Mouse (Mus musculus) intestine, postnatal 0 days (tissue): ENCODE measurements around the gene Nktr. TPM values are rescaled to one million over a fixed set of nuclear protein-coding genes. Genes with fewer than 3 reads are reported as not detected.
A peak's percentile ranks its signal among the peaks of the same experiment; 100 is the strongest.

Source experiments
- ATAC-seq: fragments of 200-750 bp; cut with Nextera tagmentation; 2 replicates; pipeline ENCODE4 v1.8.0; 2017; ENCODE audit warnings: mild to moderate bottlenecking, moderate TSS enrichment, moderate library complexity
- H3K27ac ChIP-seq: fragments of 300-500 bp; sonication (generic); 2 replicates; pipeline ENCODE4 v1.5.1; 2014; ENCODE audit warnings: mild to moderate bottlenecking, low read depth, low read length, moderate library complexity
- H3K27me3 ChIP-seq: fragments of 300-500 bp; sonication (generic); replicated peaks from 2 replicates; pipeline ENCODE4 v1.6.1; 2014; ENCODE audit warnings: low read length, mixed read lengths; ENCODE audit not compliant: control insufficient read depth, insufficient read depth
- H3K36me3 ChIP-seq: fragments of 300-500 bp; sonication (generic); 2 replicates; pipeline ENCODE4 v1.6.1; 2014; ENCODE audit warnings: mild to moderate bottlenecking, moderate library complexity; ENCODE audit not compliant: control insufficient read depth, insufficient read depth
- H3K4me1 ChIP-seq: fragments of 300-500 bp; sonication (generic); replicated peaks from 2 replicates; pipeline ENCODE4 v1.6.1; 2014; ENCODE audit warnings: antibody characterized with exemption, low read length, mixed read lengths; ENCODE audit not compliant: control insufficient read depth, insufficient read depth
- H3K4me2 ChIP-seq: fragments of 300-500 bp; sonication (generic); replicated peaks from 2 replicates; pipeline ENCODE4 v1.6.1; 2014; ENCODE audit warnings: low read depth, mild to moderate bottlenecking, moderate library complexity
- H3K4me3 ChIP-seq: fragments of 300-500 bp; sonication (generic); 2 replicates; pipeline ENCODE4 v1.5.1; 2014; ENCODE audit warnings: low read depth, low read length
- H3K9ac ChIP-seq: fragments of 300-500 bp; sonication (generic); 2 replicates; pipeline ENCODE4 v1.6.1; 2014; ENCODE audit warnings: mild to moderate bottlenecking, low read depth, low read length
- H3K9me3 ChIP-seq: fragments of 300-500 bp; sonication (generic); 2 replicates; pipeline ENCODE4 v1.6.1; 2016; ENCODE audit warnings: mixed run types; ENCODE audit not compliant: control insufficient read depth
- CTCF ChIP-seq: sonication (generic); IDR thresholded peaks from 2 replicates; pipeline ENCODE4 v1.5.1; 2016; ENCODE audit warnings: low read depth, mild to moderate bottlenecking, control low read depth, antibody characterized with exemption, moderate library complexity
- WGBS: fragments of 180-500 bp; shearing (Covaris S2); extraction: QIAGEN DNeasy Blood & Tissue Kit; methylation state at CpG from one replicate; pipeline ENCODE4 v1.1.7; 2014; 5-methylcytosine and 5-hydroxymethylcytosine counted together
- polyA plus RNA-seq: library from polyadenylated mRNA; unstranded; fragments of >200 nt; fragmentation: Nextera tagmentation; extraction: Ambion mirVana; gene quantifications from 2 replicates; pipeline ENCODE4 v1.2.1, GENCODE M21; 2015

Nktr gene
- polyA plus RNA-seq, 1 experiment from 2014 or later, result 32.5 TPM

GRCm38 (mm10) chr9:121757835-121758814 is 39.2 kb downstream of the Nktr start:
- ATAC-seq, result no peak
- Histone ChIP-seq H3K4me3 (no peak overlapping the region), H3K4me1 (0 out of 2 replicates have a peak, but pooled peaks cover 4% of the 10 kb centered on the region), H3K9ac (no peak overlapping the region), H3K27ac (no peak overlapping the region; the same call in 1 of the 2 replicates), H3K27me3 (no peaks in the 10 kb centered on the region), H3K36me3 (peaks cover 34% of the 10 kb centered on the region), H3K4me2 (peak overlapping the region; percentile 100), H3K9me3 (no peaks in the 10 kb centered on the region)
- no peak for TF ChIP-seq CTCF
- WGBS, result 50% methylated on average over 10 of the region's 10 CpGs

DNA sequence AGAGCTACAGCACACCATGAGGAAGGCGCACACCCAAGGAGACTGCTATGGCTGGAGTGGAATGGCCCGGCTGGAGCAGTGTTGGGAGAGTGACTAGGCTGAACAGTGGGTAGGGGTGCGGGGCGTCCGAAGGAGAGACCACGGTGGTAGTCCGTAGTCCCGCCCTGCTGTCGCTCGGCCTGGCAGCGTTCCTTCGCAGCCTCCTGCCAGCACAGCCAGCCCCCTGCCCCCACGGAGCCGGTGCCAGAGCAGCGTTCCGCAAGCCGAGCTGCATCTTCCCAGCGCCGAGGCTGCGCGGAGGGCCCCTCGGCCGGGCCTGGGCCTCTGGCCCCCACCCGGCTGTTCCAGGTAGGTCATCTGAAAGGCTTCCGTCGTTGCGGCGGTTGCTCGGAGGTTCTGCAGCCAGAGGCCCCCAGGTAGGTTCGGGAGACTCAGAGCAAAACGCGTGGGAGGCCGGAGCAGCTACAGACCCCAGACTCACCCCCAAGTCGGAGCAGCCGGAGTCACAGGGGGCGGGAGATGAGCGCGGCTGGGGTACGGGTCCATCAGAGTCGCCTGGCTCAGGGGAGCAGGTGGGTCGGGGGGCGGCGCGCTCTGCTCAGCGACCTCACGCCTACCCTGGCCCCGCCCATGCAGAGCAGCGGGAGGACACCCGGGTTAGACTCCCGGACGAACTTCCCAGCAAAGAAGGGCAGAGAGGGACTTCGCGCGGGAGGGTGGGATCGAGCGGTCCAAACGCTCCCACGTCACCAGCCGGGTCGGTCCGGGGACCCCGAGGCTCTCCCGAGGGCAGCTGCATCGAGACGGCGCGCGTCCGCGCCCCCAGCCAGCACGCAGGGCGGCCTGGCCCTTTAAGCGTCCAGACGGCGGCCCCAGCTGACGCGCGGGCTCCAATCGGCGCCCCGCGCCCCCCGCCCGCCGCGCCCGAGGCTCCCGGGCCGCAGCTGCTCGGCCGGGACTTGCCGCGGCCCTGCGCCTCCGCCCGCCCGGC is 40.4 kb downstream of the Nktr start, which contains the start of gene Zfp651:
Zfp651 (plus strand) TSS at position 240 of the 991 bp plus-strand sequence.
- Histone ChIP-seq H3K4me1 (0 out of 2 replicates have a peak, but pooled peaks cover 4% of the 10 kb centered on the region), H3K9me3 (no peaks in the 10 kb centered on the region), H3K4me2 (peak within 1 kb of the TSS; percentile 100), H3K36me3 (peaks cover 33% of the 10 kb centered on the region), H3K9ac (peak within 1 kb of the TSS; percentile 81), H3K27ac (peak within 1 kb of the TSS; percentile 68), H3K27me3 (no peaks in the 10 kb centered on the region), H3K4me3 (peak within 1 kb of the TSS; percentile 80)
- no peak for TF ChIP-seq CTCF
- under 1% methylated on average over 79 of the region's 97 CpGs for WGBS
- ATAC-seq, result peak; percentile 51

DNA sequence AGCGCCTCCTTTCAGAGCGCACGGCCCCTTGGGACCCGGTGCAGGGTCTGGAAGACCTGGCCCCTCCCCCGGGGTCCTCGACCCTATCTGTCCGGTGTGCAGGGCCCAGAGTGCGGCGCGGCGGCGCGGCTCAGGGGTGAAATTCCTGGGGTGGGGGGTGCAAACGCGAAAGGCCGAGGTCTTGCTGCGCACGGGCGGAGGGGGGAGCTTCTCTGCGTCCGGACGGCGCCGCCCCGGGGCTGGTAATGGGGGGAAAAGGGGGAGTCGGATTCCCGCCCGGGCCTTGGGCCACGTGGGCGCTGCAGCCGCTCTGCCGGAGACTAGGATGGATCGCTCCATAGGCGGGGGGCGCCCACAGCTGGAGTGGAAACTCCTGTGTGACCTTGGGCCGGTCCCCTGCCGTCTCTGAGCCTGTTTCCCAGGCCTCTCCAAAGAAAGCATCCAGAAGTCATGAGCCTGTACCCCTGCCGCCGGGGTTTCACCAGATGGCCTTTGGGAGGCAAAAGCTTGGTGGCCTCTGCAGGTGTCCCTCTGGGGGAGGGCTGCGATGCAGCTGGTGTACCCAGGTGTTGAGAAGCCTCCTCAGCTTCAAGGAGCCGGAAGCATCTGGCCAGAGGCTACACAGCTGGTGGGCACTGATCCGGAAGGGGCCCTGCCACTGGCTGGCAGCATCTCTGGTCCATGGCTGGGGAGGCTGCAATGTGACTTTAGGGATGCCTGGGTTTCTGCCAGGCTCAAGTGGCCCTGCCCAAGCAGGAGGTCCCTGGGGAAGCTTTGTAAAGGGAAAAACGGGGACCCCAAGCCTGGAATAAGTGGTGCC is 41.5 kb downstream of the Nktr start:
- Histone ChIP-seq H3K4me2 (peak overlapping the region; percentile 100), H3K4me1 (0 out of 2 replicates have a peak, but pooled peaks cover 4% of the 10 kb centered on the region), H3K27ac (peak overlapping the region; percentile 68), H3K4me3 (peak overlapping the region; percentile 80), H3K9me3 (no peaks in the 10 kb centered on the region), H3K27me3 (no peaks in the 10 kb centered on the region), H3K36me3 (peaks cover 28% of the 10 kb centered on the region), H3K9ac (peak overlapping the region; percentile 81)
- peak; percentile 28; the same call in 1 of the 2 replicates for TF ChIP-seq CTCF
- ATAC-seq, result peak; percentile 49
- 2% methylated on average over 43 of the region's 43 CpGs for WGBS

DNA sequence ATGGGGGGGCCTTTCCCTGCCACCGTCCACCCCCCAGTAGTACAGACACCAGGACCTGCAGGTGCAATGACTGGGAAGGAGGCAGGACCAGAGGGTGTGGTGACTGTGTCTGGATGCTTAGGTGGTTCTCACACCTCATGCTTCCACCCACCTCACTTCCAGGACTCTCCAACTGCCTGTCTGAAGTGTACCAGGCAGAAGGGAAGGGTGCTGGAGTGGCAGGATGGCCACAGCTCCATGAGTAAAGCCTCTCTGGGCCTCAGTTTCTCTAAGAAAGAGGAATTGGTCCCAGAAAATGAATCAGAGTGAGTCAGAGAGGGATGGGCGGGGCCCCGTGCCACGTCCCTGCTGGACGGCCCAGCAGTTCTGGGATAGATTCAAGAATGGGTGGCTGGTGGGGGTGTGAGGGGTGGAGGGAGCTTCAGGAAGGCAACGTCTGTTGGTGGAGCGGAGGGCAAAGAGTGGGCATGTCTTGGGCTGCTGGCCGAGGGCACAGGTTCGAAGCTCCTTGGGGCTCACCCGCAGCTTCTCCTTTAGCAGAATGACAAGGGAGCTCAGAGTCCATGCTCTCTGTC is 42.2 kb downstream of the Nktr start:
- no peak for TF ChIP-seq CTCF
- no peak for ATAC-seq
- peak overlapping the region; percentile 100 for H3K4me2 ChIP-seq
- 52% methylated on average over 10 of the region's 10 CpGs for WGBS
- H3K9me3 ChIP-seq, result no peaks in the 10 kb centered on the region
- peaks cover 21% of the 10 kb centered on the region for H3K36me3 ChIP-seq
- no peak overlapping the region for H3K9ac ChIP-seq
- H3K27ac ChIP-seq, result no peak overlapping the region
- H3K4me1 ChIP-seq, result 0 out of 2 replicates have a peak, but pooled peaks cover 4% of the 10 kb centered on the region
- H3K27me3 ChIP-seq, result no peaks in the 10 kb centered on the region
- peak overlapping the region; percentile 80; the same call in 1 of the 2 replicates for H3K4me3 ChIP-seq

GRCm38 (mm10) chr9:121761787-121762186 is 42.8 kb downstream of the Nktr start:
- H3K4me2 ChIP-seq, result no peak overlapping the region
- no peak overlapping the region for H3K27ac ChIP-seq
- ATAC-seq, result no peak
- no peaks in the 10 kb centered on the region for H3K27me3 ChIP-seq
- peaks cover 19% of the 10 kb centered on the region; the same call in 1 of the 2 replicates for H3K36me3 ChIP-seq
- WGBS, result 76% methylated on average over 8 of the region's 8 CpGs
- TF ChIP-seq CTCF, result no peak
- no peaks in the 10 kb centered on the region for H3K9me3 ChIP-seq
- no peak overlapping the region for H3K4me3 ChIP-seq
- 0 out of 2 replicates have a peak, but pooled peaks cover 4% of the 10 kb centered on the region for H3K4me1 ChIP-seq
- H3K9ac ChIP-seq, result no peak overlapping the region
